Comparison of ENCODE assay signal across 21 mouse cellular contexts in genomic region chr5:140741040-140741439, GRCm38 (mm10). TPM values are rescaled to one million over a fixed set of nuclear protein-coding genes. Genes with fewer than 3 reads are reported as not detected.
DNase-seq lines count a peak whose midpoint lies in the region; ATAC-seq and TF ChIP-seq lines count a peak whose summit lies in the region.
"Had no signal": no experiment of that assay in that cellular context is flagged by ENCODE, and none has a peak within 500 bp of the region (broad histone marks: within the 10 kb centered on the region; RNA-seq: fewer than 3 reads in every experiment).

No protein-coding gene starts in this region.

- no peak for TF ChIP-seq CTCF in gastrocnemius, adult 2 months (IDR thresholded peaks at IDR 0.05)

- no peaks in the 10 kb centered on the region for H3K36me3 ChIP-seq in kidney, embryonic 15.5 days
- H3K36me3 ChIP-seq: embryonic facial prominence, embryonic 12.5 days; heart, embryonic 13.5 days; limb, embryonic 12.5 days; liver, embryonic 12.5 days; midbrain, embryonic 15.5 days had no signal

- H3K4me3 ChIP-seq in gastrocnemius, adult 2 months: peak overlapping the region; percentile 23
- H3K4me3 ChIP-seq in kidney, embryonic 15.5 days (replicated peaks): no peak overlapping the region
- H3K4me3 ChIP-seq: embryonic facial prominence, embryonic 12.5 days; heart, embryonic 13.5 days; limb, embryonic 12.5 days; liver, embryonic 12.5 days; midbrain, embryonic 15.5 days had no signal

- intact Hi-C loops in gastrocnemius, adult 2 months (cut with DNase I): no loop called here

- WGBS in kidney, embryonic 15.5 days: 53% methylated on average over 11 of the region's 11 CpGs

- no peak for DNase-seq in gastrocnemius, adult 2 months
- DNase-seq in gastrocnemius, postnatal 10 days: no peak
- peak; percentile 44 for DNase-seq in kidney, adult 9 months
- peak; percentile 60 for DNase-seq in heart, postnatal 4 days
- DNase-seq in layer of hippocampus, adult 11-12 months (ENCODE audit: low spot score): no peak
- DNase-seq in B cell, adult 2 months: no peak
- DNase-seq: cerebellum, postnatal 10 days; gastrocnemius, postnatal 25 days; lung, adult 2 months; lung, postnatal 36 days; right cerebral cortex, postnatal 14 days; spleen, adult 18-20 months; thymus, adult 18-20 months; thymus, postnatal 4 days had no signal

- no peak overlapping the region for H3K4me2 ChIP-seq in kidney, embryonic 15.5 days
- H3K4me2 ChIP-seq: embryonic facial prominence, embryonic 12.5 days; heart, embryonic 13.5 days; limb, embryonic 12.5 days; liver, embryonic 12.5 days; midbrain, embryonic 15.5 days had no signal

- H3K27me3 ChIP-seq in kidney, embryonic 15.5 days: peaks cover 18% of the 10 kb centered on the region

- H3K27ac ChIP-seq in gastrocnemius, adult 2 months: no peak overlapping the region
- H3K27ac ChIP-seq in kidney, embryonic 15.5 days: no peak overlapping the region
- H3K27ac ChIP-seq: embryonic facial prominence, embryonic 12.5 days; heart, embryonic 13.5 days; limb, embryonic 12.5 days; liver, embryonic 12.5 days; midbrain, embryonic 15.5 days had no signal

- no peak for ATAC-seq in kidney, embryonic 15.5 days (replicated peaks; ENCODE audit: low FRiP score)
- ATAC-seq: forebrain, embryonic 14.5 days; liver, embryonic 12.5 days; midbrain, embryonic 15.5 days had no signal

- no peak overlapping the region for H3K9ac ChIP-seq in kidney, embryonic 15.5 days
- H3K9ac ChIP-seq: embryonic facial prominence, embryonic 12.5 days; heart, embryonic 13.5 days; limb, embryonic 12.5 days; liver, embryonic 12.5 days; midbrain, embryonic 15.5 days had no signal

- no peaks in the 10 kb centered on the region for H3K9me3 ChIP-seq in kidney, embryonic 15.5 days (replicated peaks)
- H3K9me3 ChIP-seq: heart, embryonic 13.5 days; liver, embryonic 12.5 days; midbrain, embryonic 15.5 days had no signal

- H3K4me1 ChIP-seq in kidney, embryonic 15.5 days: peaks cover 18% of the 10 kb centered on the region
- H3K4me1 ChIP-seq: heart, embryonic 13.5 days; limb, embryonic 12.5 days; midbrain, embryonic 15.5 days had no signal

RNA-seq across cellular contexts. Expression of gene Amz1, which starts 17.1 kb away (rescaled TPM):
- under 1 TPM in 1 of 2 experiments, not detected in 1; 0.17 TPM for total RNA-seq in gastrocnemius, adult 2 months (2021)
- 1 to 10 TPM in 1 of 2 experiments, under 1 TPM in 1; 0.45 to 1.1 TPM for total RNA-seq in gastrocnemius, postnatal 10 days (2021)
- polyA plus RNA-seq in kidney, embryonic 15.5 days (2015; fragmentation: Nextera tagmentation; extraction: Ambion mirVana): 2.1 TPM in 2 replicates
- total RNA-seq in heart, postnatal 4 days (2021): 1 to 10 TPM in 1 of 2 experiments, under 1 TPM in 1; 0.93 to 1.5 TPM

RNA-seq across cellular contexts. Expression of gene Brat1, which starts 36.2 kb away (rescaled TPM):
- total RNA-seq in gastrocnemius, adult 2 months (2021): 1 to 10 TPM; 4.9 to 5.5 TPM
- 1 to 10 TPM; 8.9 to 9.4 TPM for total RNA-seq in gastrocnemius, postnatal 10 days (2021)
- polyA plus RNA-seq in kidney, embryonic 15.5 days (2015; fragmentation: Nextera tagmentation; extraction: Ambion mirVana): 21.5 and 25.0 TPM in 2 replicates
- total RNA-seq in heart, postnatal 4 days (2021): 1 to 10 TPM; 8.3 to 9.0 TPM

RNA-seq across cellular contexts. Expression of gene Iqce, which starts 38.9 kb away (rescaled TPM):
- total RNA-seq in gastrocnemius, adult 2 months (2021): 1 to 10 TPM; 2.2 to 3.3 TPM
- total RNA-seq in gastrocnemius, postnatal 10 days (2021): 1 to 10 TPM; 8.3 to 9.0 TPM
- 25.7 and 29.3 TPM in 2 replicates for polyA plus RNA-seq in kidney, embryonic 15.5 days (2015; fragmentation: Nextera tagmentation; extraction: Ambion mirVana)
- 10 to 100 TPM; 11.3 to 12.8 TPM for total RNA-seq in heart, postnatal 4 days (2021)

Comparison
In these comparisons a context has a peak if more than half of its experiments do, and no peak if none do; other contexts are left out.
1. DNase-seq: peak in kidney, adult 9 months (single experiment) and heart, postnatal 4 days (single experiment); none in gastrocnemius, adult 2 months (single experiment), gastrocnemius, postnatal 10 days (single experiment), layer of hippocampus, adult 11-12 months (single experiment) and B cell, adult 2 months (0 of 2).